Mouse (Mus musculus) liver, embryonic 16.5 days (tissue): Measurements from ENCODE around the gene Wfdc13. TPM values are rescaled to one million over a fixed set of nuclear protein-coding genes. Genes with fewer than 3 reads are reported as not detected.

Experiments used
- ATAC-seq: fragments of 200-750 bp; cut with Nextera tagmentation; 2 replicates; pipeline ENCODE4 v1.8.0; 2017; ENCODE audit warnings: low read depth, mild to moderate bottlenecking, moderate number of reproducible peaks, moderate library complexity
- H3K27ac ChIP-seq: fragments of 300-500 bp; sonication (generic); 2 replicates; pipeline ENCODE4 v1.5.1; 2014; ENCODE audit warnings: mild to moderate bottlenecking, low read length
- H3K27me3 ChIP-seq: fragments of 300-500 bp; sonication (generic); 2 replicates; pipeline ENCODE4 v1.6.1; 2014; ENCODE audit warnings: low read depth, low read length, mixed read lengths; ENCODE audit not compliant: control insufficient read depth, insufficient read depth
- H3K36me3 ChIP-seq: fragments of 300-500 bp; sonication (generic); 2 replicates; pipeline ENCODE4 v1.6.1; 2014; ENCODE audit warnings: mild to moderate bottlenecking; ENCODE audit not compliant: control insufficient read depth, insufficient read depth
- H3K4me1 ChIP-seq: fragments of 300-500 bp; sonication (generic); 2 replicates; pipeline ENCODE4 v1.6.1; 2014; ENCODE audit warnings: low read depth, low read length, mixed read lengths; ENCODE audit not compliant: control insufficient read depth
- H3K4me2 ChIP-seq: fragments of 300-500 bp; sonication (generic); 2 replicates; pipeline ENCODE4 v1.6.1; 2014; ENCODE audit warnings: low read depth, low read length, mixed read lengths
- H3K4me3 ChIP-seq: fragments of 300-500 bp; sonication (generic); 2 replicates; pipeline ENCODE4 v1.5.1; 2014; ENCODE audit warnings: low read depth, mild to moderate bottlenecking, low read length
- H3K9ac ChIP-seq: fragments of 300-500 bp; sonication (generic); 2 replicates; pipeline ENCODE4 v1.6.1; 2014; ENCODE audit warnings: low read depth, low read length
- H3K9me3 ChIP-seq: fragments of 300-500 bp; sonication (generic); replicated peaks from 2 replicates; pipeline ENCODE4 v1.6.1; 2016; ENCODE audit warnings: low read length; ENCODE audit not compliant: control insufficient read depth
- WGBS: fragments of 180-500 bp; shearing (Covaris S2); extraction: QIAGEN DNeasy Blood & Tissue Kit; methylation state at CpG from one replicate; pipeline ENCODE4 v1.1.7; 2014; ENCODE audit not compliant: insufficient replicate concordance; 5-methylcytosine and 5-hydroxymethylcytosine counted together
- polyA plus RNA-seq: library from polyadenylated mRNA; unstranded; fragments of >200 nt; fragmentation: Nextera tagmentation; extraction: Ambion mirVana; gene quantifications from 2 replicates; pipeline ENCODE4 v1.2.1, GENCODE M21; 2015

Gene Wfdc13
- polyA plus RNA-seq, result not detected in 2 replicates

- 57% methylated on average over 3 of the region's 3 CpGs for WGBS
- Histone ChIP-seq H3K27me3 (no peaks in the 10 kb centered on the region), H3K4me2 (no peak within 1 kb of the TSS), H3K36me3 (no peaks in the 10 kb centered on the region), H3K27ac (no peak within 1 kb of the TSS), H3K9ac (no peak within 1 kb of the TSS), H3K4me1 (no peaks in the 10 kb centered on the region), H3K4me3 (no peak within 1 kb of the TSS), H3K9me3 (no peaks in the 10 kb centered on the region)
- no peak for ATAC-seq
Measured at GRCm38 (mm10) chr2:164684807-164685206, at the start of gene Wfdc13. Gene Wfdc13 (plus strand): TSS chr2:164685107.

GRCm38 (mm10) chr2:164635266-164635665 is 49.6 kb upstream of the Wfdc13 start:
- Histone ChIP-seq H3K9me3 (no peaks in the 10 kb centered on the region), H3K36me3 (no peaks in the 10 kb centered on the region), H3K27me3 (no peaks in the 10 kb centered on the region), H3K4me2 (no peak overlapping the region), H3K9ac (no peak overlapping the region), H3K4me1 (no peaks in the 10 kb centered on the region), H3K4me3 (no peak overlapping the region), H3K27ac (no peak overlapping the region)
- ATAC-seq, result no peak
- WGBS, result 72% methylated on average over 9 of the region's 9 CpGs

- no peaks in the 10 kb centered on the region for H3K4me1 ChIP-seq
- no peak within 1 kb of the TSS for H3K9ac ChIP-seq
- no peak within 1 kb of the TSS for H3K4me3 ChIP-seq
- no peak within 1 kb of the TSS for H3K27ac ChIP-seq
- WGBS, result 55% methylated on average over 3 of the region's 3 CpGs
- H3K9me3 ChIP-seq, result no peaks in the 10 kb centered on the region
- no peak for ATAC-seq
- no peaks in the 10 kb centered on the region for H3K27me3 ChIP-seq
- H3K4me2 ChIP-seq, result no peak within 1 kb of the TSS
- no peaks in the 10 kb centered on the region for H3K36me3 ChIP-seq
Measured at GRCm38 (mm10) chr2:164638696-164639095, 46.2 kb upstream of the Wfdc13 start, which contains the start of gene Wfdc16. Gene Wfdc16 (minus strand): TSS chr2:164638796.

- no peak overlapping the region for H3K9ac ChIP-seq
- H3K4me2 ChIP-seq, result no peak overlapping the region
- no peaks in the 10 kb centered on the region for H3K9me3 ChIP-seq
- 23% methylated on average over 7 of the region's 7 CpGs for WGBS
- no peak overlapping the region for H3K27ac ChIP-seq
- no peaks in the 10 kb centered on the region for H3K36me3 ChIP-seq
- ATAC-seq, result no peak
- H3K4me3 ChIP-seq, result no peak overlapping the region
- no peaks in the 10 kb centered on the region for H3K4me1 ChIP-seq
- H3K27me3 ChIP-seq, result no peaks in the 10 kb centered on the region
Measured at GRCm38 (mm10) chr2:164641129-164641528, 43.8 kb upstream of the Wfdc13 start.

GRCm38 (mm10) chr2:164641881-164642673 is 42.8 kb upstream of the Wfdc13 start:
- Histone ChIP-seq H3K9me3 (no peaks in the 10 kb centered on the region), H3K27me3 (no peaks in the 10 kb centered on the region), H3K9ac (no peak overlapping the region), H3K4me3 (no peak overlapping the region), H3K27ac (no peak overlapping the region), H3K4me2 (no peak overlapping the region), H3K36me3 (no peaks in the 10 kb centered on the region), H3K4me1 (no peaks in the 10 kb centered on the region)
- no peak for ATAC-seq
- WGBS, result 64% methylated on average over 13 of the region's 13 CpGs

GRCm38 (mm10) chr2:164655858-164656257 is 29.0 kb upstream of the Wfdc13 start, which contains the start of gene Wfdc10:
Gene Wfdc10 (plus strand): TSS chr2:164656046.
- H3K9ac ChIP-seq, result no peak within 1 kb of the TSS
- no peak for ATAC-seq
- no peaks in the 10 kb centered on the region for H3K4me1 ChIP-seq
- H3K9me3 ChIP-seq, result no peaks in the 10 kb centered on the region
- H3K4me3 ChIP-seq, result no peak within 1 kb of the TSS
- H3K27ac ChIP-seq, result no peak within 1 kb of the TSS
- 9% methylated on average over 11 of the region's 11 CpGs for WGBS
- H3K4me2 ChIP-seq, result no peak within 1 kb of the TSS
- no peaks in the 10 kb centered on the region for H3K27me3 ChIP-seq
- H3K36me3 ChIP-seq, result no peaks in the 10 kb centered on the region

GRCm38 (mm10) chr2:164656483-164656882 is 28.4 kb upstream of the Wfdc13 start, which contains the start of gene Wfdc9:
Gene Wfdc9 (minus strand): TSS chr2:164656583.
- WGBS, result 59% methylated on average over 9 of the region's 9 CpGs
- ATAC-seq, result no peak
- Histone ChIP-seq H3K4me3 (no peak within 1 kb of the TSS), H3K9ac (no peak within 1 kb of the TSS), H3K9me3 (no peaks in the 10 kb centered on the region), H3K4me1 (no peaks in the 10 kb centered on the region), H3K27me3 (no peaks in the 10 kb centered on the region), H3K4me2 (no peak within 1 kb of the TSS), H3K36me3 (no peaks in the 10 kb centered on the region), H3K27ac (no peak within 1 kb of the TSS)

GRCm38 (mm10) chr2:164664851-164665250 is 20.1 kb upstream of the Wfdc13 start:
- Histone ChIP-seq H3K4me3 (no peak overlapping the region), H3K36me3 (no peaks in the 10 kb centered on the region), H3K9ac (no peak overlapping the region), H3K4me2 (no peak overlapping the region), H3K4me1 (no peaks in the 10 kb centered on the region), H3K27me3 (no peaks in the 10 kb centered on the region), H3K27ac (no peak overlapping the region), H3K9me3 (no peaks in the 10 kb centered on the region; the same call in 1 of the 2 replicates)
- WGBS, result 59% methylated on average over 7 of the region's 7 CpGs
- no peak for ATAC-seq

GRCm38 (mm10) chr2:164670261-164670660 is 14.6 kb upstream of the Wfdc13 start:
- Histone ChIP-seq H3K36me3 (no peaks in the 10 kb centered on the region), H3K27me3 (no peaks in the 10 kb centered on the region), H3K4me2 (no peak overlapping the region), H3K4me3 (no peak overlapping the region), H3K27ac (no peak overlapping the region), H3K9me3 (no peaks in the 10 kb centered on the region; the same call in 1 of the 2 replicates), H3K9ac (no peak overlapping the region), H3K4me1 (no peaks in the 10 kb centered on the region)
- ATAC-seq, result no peak
- WGBS, result 47% methylated on average over 5 of the region's 5 CpGs
